Mouse (Mus musculus) olfactory bulb, adult 2 months (tissue): ENCODE measurements at regions not wholly inside any gene's neighbourhood (a gene's known extent, or its start where the extent isn't known, plus 50 kb on each side); places are given as distances from the start of the nearest gene placed in this dataset.

Source experiments
- CTCF ChIP-seq: fragments of 200-500 bp; IDR thresholded peaks from 2 replicates; pipeline ENCODE4 v1.5.1; 2012; ENCODE audit warnings: low read depth, mild to moderate bottlenecking, low read length, moderate library complexity; ENCODE audit not compliant: insufficient read depth
- POLR2A ChIP-seq: fragments of 200-500 bp; IDR thresholded peaks from 2 replicates; pipeline ENCODE4 v1.6.1; 2012; ENCODE audit warnings: mild to moderate bottlenecking, low read depth, low read length, moderate library complexity; ENCODE audit not compliant: insufficient read depth

- TF ChIP-seq CTCF (no peak), POLR2A (no peak)
Observed at GRCm38 (mm10) chr3:104306961-104307360, 86.8 kb upstream of the Magi3 start.
